33 mouse cellular contexts compared by ENCODE assay signal in genomic region chr5:65300121-65300520, GRCm38 (mm10). TPM values are rescaled to one million over a fixed set of nuclear protein-coding genes. Genes with fewer than 3 reads are reported as not detected.
DNase-seq lines count a peak whose midpoint lies in the region; ATAC-seq and TF ChIP-seq lines count a peak whose summit lies in the region.
"Had no signal": no experiment of that assay in that cellular context is flagged by ENCODE, and none has a peak within 500 bp of the region (broad histone marks: within the 10 kb centered on the region; RNA-seq: fewer than 3 reads in every experiment).

No protein-coding gene starts in this region.

- TF ChIP-seq POLR2A in CH12.LX (IDR thresholded peaks at IDR 0.05; ENCODE audit: low read depth, low read length), result no peak
- no peak for TF ChIP-seq POLR2A in MEL (IDR thresholded peaks at IDR 0.05; ENCODE audit: control insufficient read depth in 1 of 2, insufficient read depth in 1 of 2, low read depth in 1 of 2, low read length in 2 of 2, poor library complexity in 1 of 2)
- no peak for TF ChIP-seq POLR2A in bone marrow macrophage, adult 2 months (IDR thresholded peaks at IDR 0.05; ENCODE audit: borderline replicate concordance, low read depth, low read length)

- in situ Hi-C loops in CH12.LX (cut with MboI; ENCODE audit: low pct_ligation_motif_present, low pct_unique_long_range_greater_than_20kb, low sequenced_read_pairs), result no loop called here

- H3K9ac ChIP-seq in CH12.LX (ENCODE audit: insufficient read depth, low read depth) (no peak overlapping the region), MEL (ENCODE audit: control insufficient read depth, low read depth, low read length, poor library complexity, severe bottlenecking) (no peak overlapping the region)
- H3K9ac ChIP-seq in intestine, postnatal 0 days (ENCODE audit: low read depth, low read length), result no peak overlapping the region
- H3K9ac ChIP-seq: embryonic facial prominence, embryonic 13.5 days; forebrain, postnatal 0 days; hindbrain, embryonic 12.5 days; intestine, embryonic 15.5 days; lung, embryonic 14.5 days; midbrain, embryonic 15.5 days; neural tube, embryonic 15.5 days had no signal

- H3K27me3 ChIP-seq in CH12.LX (replicated peaks) (no peaks in the 10 kb centered on the region), MEL (ENCODE audit: control insufficient read depth in 1 of 2, insufficient read depth in 2 of 2, low read length in 2 of 2) (no peaks in the 10 kb centered on the region)
- no peaks in the 10 kb centered on the region for H3K27me3 ChIP-seq in intestine, postnatal 0 days (replicated peaks; ENCODE audit: control insufficient read depth, insufficient read depth, low read length)
- H3K27me3 ChIP-seq: embryonic facial prominence, embryonic 13.5 days; hindbrain, embryonic 12.5 days; intestine, embryonic 15.5 days; midbrain, embryonic 15.5 days; neural tube, embryonic 15.5 days had no signal

- TF ChIP-seq RAD21 in CH12.LX (IDR thresholded peaks at IDR 0.05; ENCODE audit: low read depth, low read length), result no peak
- TF ChIP-seq RAD21 in MEL (IDR thresholded peaks at IDR 0.05; ENCODE audit: low read depth, low read length), result no peak

- H3K27ac ChIP-seq in CH12.LX (ENCODE audit: insufficient read depth, low read depth) (no peak overlapping the region), MEL (ENCODE audit: control insufficient read depth, low read depth, low read length) (peak overlapping the region; percentile 76)
- H3K27ac ChIP-seq in bone marrow macrophage, adult 2 months (ENCODE audit: insufficient read depth, low read depth, low read length), result peak overlapping the region; percentile 33
- no peak overlapping the region for H3K27ac ChIP-seq in intestine, postnatal 0 days (ENCODE audit: low read depth, low read length)
- H3K27ac ChIP-seq: embryonic facial prominence, embryonic 13.5 days; forebrain, embryonic 10.5 days; hindbrain, embryonic 12.5 days; hindbrain, postnatal 0 days; intestine, embryonic 15.5 days; midbrain, embryonic 10.5 days; midbrain, embryonic 15.5 days; neural tube, embryonic 15.5 days had no signal

- TF ChIP-seq EP300 in CH12.LX (IDR thresholded peaks at IDR 0.05; ENCODE audit: low read length) (no peak), MEL (IDR thresholded peaks at IDR 0.05; ENCODE audit: low read depth in 1 of 2, low read length in 2 of 2) (0 out of 4 replicates have a peak, but pooled peaks of 1 of the 2 experiments have one; percentile 9)

- no peaks in the 10 kb centered on the region for H3K9me3 ChIP-seq in CH12.LX (replicated peaks; ENCODE audit: low read length)
- H3K9me3 ChIP-seq in MEL (replicated peaks; ENCODE audit: insufficient read depth, low read length), result no peaks in the 10 kb centered on the region
- H3K9me3 ChIP-seq in intestine, postnatal 0 days (ENCODE audit: control insufficient read depth), result no peaks in the 10 kb centered on the region
- H3K9me3 ChIP-seq: embryonic facial prominence, embryonic 13.5 days; forebrain, embryonic 10.5 days; hindbrain, embryonic 12.5 days; intestine, embryonic 15.5 days; midbrain, embryonic 10.5 days; midbrain, embryonic 15.5 days; neural tube, embryonic 15.5 days had no signal

- DNase-seq in 416B (ENCODE audit: low read depth), result peak; percentile 55
- DNase-seq in CH12.LX (ENCODE audit: extremely low read depth), result no peak
- DNase-seq in MEL (ENCODE audit: low read depth, low spot score), result peak; percentile 69
- no peak for DNase-seq in embryo, embryonic 11 days
- DNase-seq in spleen, postnatal 36 days (ENCODE audit: low spot score in 2 of 2), result no peak
- DNase-seq: adrenal gland, postnatal 25 days; cerebellum, adult 9-10 months; cerebellum, postnatal 36 days; forebrain, postnatal 0 days; gastrocnemius, postnatal 10 days; heart, postnatal 36 days; kidney, adult 8-10 months; kidney, postnatal 14 days; layer of hippocampus, adult 9-11 months; lung, embryonic 14.5 days; lung, postnatal 14 days; retina, postnatal 1 day; right cerebral cortex, postnatal 14 days; thymus, adult 2 months; thymus, postnatal 36 days had no signal

- TF ChIP-seq CTCF in CH12.LX (conservative IDR thresholded peaks at IDR 0.05 in 1 of 2, IDR thresholded peaks at IDR 0.05 in 1 of 2; ENCODE audit: low read depth in 2 of 2, low read length in 2 of 2) (no peak), MEL (IDR thresholded peaks at IDR 0.05 in 2 of 3, conservative IDR thresholded peaks at IDR 0.05 in 1 of 3; ENCODE audit: control insufficient read depth in 1 of 3, insufficient read depth in 1 of 3, low read depth in 2 of 3, low read length in 3 of 3, poor library complexity in 1 of 3, severe bottlenecking in 1 of 3) (no peak)
- TF ChIP-seq CTCF in bone marrow macrophage, adult 2 months (IDR thresholded peaks at IDR 0.05; ENCODE audit: low read depth, low read length), result no peak
- TF ChIP-seq CTCF in intestine, postnatal 0 days (IDR thresholded peaks at IDR 0.05; ENCODE audit: low read depth), result no peak

- dilution Hi-C loops in CH12.LX (cut with MboI; ENCODE audit: extremely low pct_ligation_motif_present, extremely low pct_unique_long_range_greater_than_20kb, low sequenced_read_pairs), result no loop called here

- H3K4me2 ChIP-seq in CH12.LX (ENCODE audit: insufficient read depth, low read depth, poor library complexity, severe bottlenecking), result no peak overlapping the region
- H3K4me2 ChIP-seq in intestine, postnatal 0 days (replicated peaks; ENCODE audit: low read depth), result no peak overlapping the region
- H3K4me2 ChIP-seq: embryonic facial prominence, embryonic 13.5 days; heart, embryonic 11.5 days; hindbrain, embryonic 12.5 days; intestine, embryonic 15.5 days; lung, embryonic 14.5 days; midbrain, embryonic 15.5 days; neural tube, embryonic 15.5 days had no signal

- 94% methylated on average over 9 of the region's 9 CpGs for WGBS in intestine, postnatal 0 days

- H3K79me2 ChIP-seq in CH12.LX (replicated peaks; ENCODE audit: control insufficient read depth, extremely low read depth, insufficient read depth, poor library complexity, severe bottlenecking) (no peaks in the 10 kb centered on the region), MEL (ENCODE audit: control insufficient read depth, insufficient read depth, low read length, poor library complexity) (no peaks in the 10 kb centered on the region)

- H3K36me3 ChIP-seq in CH12.LX (replicated peaks in 1 of 2; ENCODE audit: control insufficient read depth in 1 of 2, insufficient read depth in 1 of 2, low read length in 1 of 2) (peaks cover 37 to 81% of the 10 kb centered on the region in 2 experiments), MEL (ENCODE audit: control insufficient read depth in 1 of 2, insufficient read depth in 2 of 2, low read length in 2 of 2) (peaks cover 6 to 28% of the 10 kb centered on the region in 2 experiments; a peak in 3 of 4 replicates)
- H3K36me3 ChIP-seq in intestine, postnatal 0 days (ENCODE audit: control insufficient read depth, insufficient read depth), result peaks cover 39% of the 10 kb centered on the region
- H3K36me3 ChIP-seq: midbrain, embryonic 15.5 days had no signal

- H3K4me1 ChIP-seq in CH12.LX (ENCODE audit: control insufficient read depth in 1 of 2, insufficient read depth in 2 of 2), result peaks cover 4 to 12% of the 10 kb centered on the region in 2 experiments; a peak in 3 of 4 replicates
- peaks cover 17 to 26% of the 10 kb centered on the region in 2 experiments for H3K4me1 ChIP-seq in MEL (ENCODE audit: control insufficient read depth in 1 of 2, insufficient read depth in 2 of 2, low read length in 2 of 2)
- H3K4me1 ChIP-seq in bone marrow macrophage, adult 2 months (ENCODE audit: control insufficient read depth, insufficient read depth, low read length), result peaks cover 12% of the 10 kb centered on the region
- H3K4me1 ChIP-seq in intestine, postnatal 0 days (replicated peaks; ENCODE audit: control insufficient read depth, insufficient read depth, low read length), result no peaks in the 10 kb centered on the region
- H3K4me1 ChIP-seq: embryonic facial prominence, embryonic 13.5 days; forebrain, embryonic 10.5 days; hindbrain, embryonic 12.5 days; intestine, embryonic 15.5 days; midbrain, embryonic 10.5 days; midbrain, embryonic 15.5 days; neural tube, embryonic 15.5 days had no signal

- H3K4me3 ChIP-seq in CH12.LX (replicated peaks in 1 of 3; ENCODE audit: low read depth in 2 of 3, low read length in 2 of 3, poor library complexity in 1 of 3), result no peak overlapping the region
- no peak overlapping the region for H3K4me3 ChIP-seq in MEL (ENCODE audit: control insufficient read depth in 1 of 2, insufficient read depth in 1 of 2, low read depth in 2 of 2, low read length in 2 of 2)
- no peak overlapping the region for H3K4me3 ChIP-seq in bone marrow macrophage, adult 2 months (ENCODE audit: insufficient read depth, low read length)
- H3K4me3 ChIP-seq in intestine, postnatal 0 days (ENCODE audit: low read depth, low read length), result no peak overlapping the region
- H3K4me3 ChIP-seq: embryonic facial prominence, embryonic 13.5 days; forebrain, embryonic 10.5 days; hindbrain, embryonic 12.5 days; intestine, embryonic 15.5 days; midbrain, embryonic 10.5 days; midbrain, embryonic 15.5 days; neural tube, embryonic 15.5 days had no signal

- no peak for ATAC-seq in intestine, postnatal 0 days
- ATAC-seq: forebrain, postnatal 0 days; hindbrain, postnatal 0 days; intestine, embryonic 15.5 days; midbrain, embryonic 15.5 days had no signal

TF ChIP-seq in CH12.LX, 34 proteins besides CTCF, POLR2A, EP300 and RAD21 (continues in another document):
- no peak for TF ChIP-seq MEF2A (IDR thresholded peaks at IDR 0.05; ENCODE audit: borderline replicate concordance, low read depth, low read length)

TF ChIP-seq in MEL, 35 proteins besides CTCF, POLR2A, EP300 and RAD21 (continues in another document):
- TF ChIP-seq ZKSCAN1 (IDR thresholded peaks at IDR 0.05; ENCODE audit: low read depth, low read length), result no peak

RNA-seq across cellular contexts. Expression of gene Rfc1, which starts 35.3 kb away (rescaled TPM):
- total RNA-seq in CH12.LX (2012; rRNA removed), result 75.5 and 83.1 TPM in 2 replicates
- total RNA-seq in CH12.LX (2014; rRNA removed), result 62.4 and 64.9 TPM in 2 replicates
- 80.8 and 108 TPM in 2 replicates for polyA plus RNA-seq in CH12.LX (2012; ENCODE audit: insufficient read length, low read depth)
- total RNA-seq in MEL (2012; rRNA removed), result 50.2 and 50.6 TPM in 2 replicates
- 1,000 to 10,000 TPM in 1 of 2 experiments, 10 to 100 TPM in 1; 51.5 to 2,723 TPM for polyA plus RNA-seq in MEL (2012; ENCODE audit: insufficient read depth in 1 of 2, insufficient read length in 2 of 2, low read depth in 1 of 2, low replicate concordance in 2 of 2, missing spikeins in 1 of 2)
- polyA plus RNA-seq in bone marrow macrophage, adult 2 months (2012; ENCODE audit: insufficient read depth, insufficient read length, missing spikeins), result 45.4 and 51.0 TPM in 2 replicates
- 28.9 and 32.5 TPM in 2 replicates for polyA plus RNA-seq in intestine, postnatal 0 days (2015; fragmentation: Nextera tagmentation; extraction: Ambion mirVana)

RNA-seq across cellular contexts. Expression of gene Klb, which starts 48.0 kb away (rescaled TPM):
- total RNA-seq in CH12.LX (2012; rRNA removed) (not detected in 2 replicates), CH12.LX (2014; rRNA removed) (not detected in 2 replicates), MEL (2012; rRNA removed) (not detected in 2 replicates)
- polyA plus RNA-seq in CH12.LX (2012; ENCODE audit: insufficient read length, low read depth) (not detected in 2 replicates), MEL (2012; ENCODE audit: insufficient read depth in 1 of 2, insufficient read length in 2 of 2, low read depth in 1 of 2, low replicate concordance in 2 of 2, missing spikeins in 1 of 2) (under 1 TPM in 1 of 2 experiments, not detected in 1; 0.04 TPM)
- not detected in 2 replicates for polyA plus RNA-seq in bone marrow macrophage, adult 2 months (2012; ENCODE audit: insufficient read depth, insufficient read length, missing spikeins)
- 2.6 and 3.8 TPM in 2 replicates for polyA plus RNA-seq in intestine, postnatal 0 days (2015; fragmentation: Nextera tagmentation; extraction: Ambion mirVana)
- total RNA-seq: granulocyte monocyte progenitor cell, adult 5-6 weeks; hindbrain, postnatal 0 days had no signal
- polyA plus RNA-seq: heart, embryonic 16.5 days; hindbrain, embryonic 12.5 days; lung, embryonic 14.5 days had no signal

Comparison
In these comparisons a context has a peak if more than half of its experiments do, and no peak if none do; other contexts are left out.
1. DNase-seq: peak in 416B (single experiment) and MEL (single experiment); none in CH12.LX (single experiment), embryo, embryonic 11 days (single experiment) and spleen, postnatal 36 days (0 of 2).
2. H3K27ac ChIP-seq: peak in MEL (single experiment) and bone marrow macrophage, adult 2 months (single experiment); none in CH12.LX (single experiment) and intestine, postnatal 0 days (single experiment).